Mouse (Mus musculus): ENCODE data around the gene Gga3. TPM values are rescaled to one million over a fixed set of nuclear protein-coding genes. Genes with fewer than 3 reads are reported as not detected.

Gga3 gene
- polyA plus RNA-seq, 1 experiment from 2014 or later, result 24.5 TPM

GRCm38 (mm10) chr11:115604304-115604696, 449 bp upstream of the Gga3 start:
- Histone ChIP-seq H3K27ac (ENCODE audit: low read length) (peak overlapping the region; percentile 96), H3K27me3 (ENCODE audit: insufficient read depth, low read length) (no peaks in the 10 kb centered on the region), H3K4me2 (replicated peaks; ENCODE audit: low read depth, low read length) (peak overlapping the region; percentile 85), H3K9ac (replicated peaks; ENCODE audit: low read length) (peak overlapping the region; percentile 88), H3K4me3 (ENCODE audit: low read length) (peak overlapping the region; percentile 96), H3K4me1 (ENCODE audit: insufficient read depth, low read length) (peaks cover 28% of the 10 kb centered on the region), H3K9me3 (ENCODE audit: low read length) (no peaks in the 10 kb centered on the region), H3K36me3 (ENCODE audit: insufficient read depth, low read length) (peaks cover 32% of the 10 kb centered on the region)
- ATAC-seq (ENCODE audit: low FRiP score, low TSS enrichment), result peak; percentile 55
- WGBS, result under 1% methylated on average over 26 of the region's 26 CpGs

- Histone ChIP-seq H3K9me3 (ENCODE audit: low read length) (no peaks in the 10 kb centered on the region), H3K9ac (replicated peaks; ENCODE audit: low read length) (peak overlapping the region; percentile 88), H3K36me3 (ENCODE audit: insufficient read depth, low read length) (peaks cover 25% of the 10 kb centered on the region), H3K27ac (ENCODE audit: low read length) (peak overlapping the region; percentile 96), H3K4me1 (ENCODE audit: insufficient read depth, low read length) (peaks cover 28% of the 10 kb centered on the region), H3K27me3 (ENCODE audit: insufficient read depth, low read length) (no peaks in the 10 kb centered on the region), H3K4me2 (replicated peaks; ENCODE audit: low read depth, low read length) (peak overlapping the region; percentile 80), H3K4me3 (ENCODE audit: low read length) (peak overlapping the region; percentile 96)
- under 1% methylated on average over 15 of the region's 15 CpGs for WGBS
- no peak for ATAC-seq (ENCODE audit: low FRiP score, low TSS enrichment)
Observed at GRCm38 (mm10) chr11:115603128-115603475, 749 bp downstream of the Gga3 start.

GRCm38 (mm10) chr11:115601174-115601573, 2.7 kb downstream of the Gga3 start:
- H3K9ac ChIP-seq (replicated peaks; ENCODE audit: low read length), result no peak overlapping the region
- H3K4me1 ChIP-seq (ENCODE audit: insufficient read depth, low read length), result peaks cover 28% of the 10 kb centered on the region
- no peak overlapping the region for H3K4me3 ChIP-seq (ENCODE audit: low read length)
- H3K27me3 ChIP-seq (ENCODE audit: insufficient read depth, low read length), result no peaks in the 10 kb centered on the region
- H3K9me3 ChIP-seq (ENCODE audit: low read length), result no peaks in the 10 kb centered on the region
- no peak overlapping the region for H3K4me2 ChIP-seq (replicated peaks; ENCODE audit: low read depth, low read length)
- 76% methylated on average over 4 of the region's 4 CpGs for WGBS
- ATAC-seq (ENCODE audit: low FRiP score, low TSS enrichment), result no peak
- H3K36me3 ChIP-seq (ENCODE audit: insufficient read depth, low read length), result peaks cover 8% of the 10 kb centered on the region; the same call in 1 of the 2 replicates
- H3K27ac ChIP-seq (ENCODE audit: low read length), result no peak overlapping the region

GRCm38 (mm10) chr11:115600743-115601142, 3.1 kb downstream of the Gga3 start:
- H3K27me3 ChIP-seq (ENCODE audit: insufficient read depth, low read length), result no peaks in the 10 kb centered on the region
- peaks cover 4% of the 10 kb centered on the region; the same call in 1 of the 2 replicates for H3K36me3 ChIP-seq (ENCODE audit: insufficient read depth, low read length)
- no peak overlapping the region for H3K27ac ChIP-seq (ENCODE audit: low read length)
- 84% methylated on average over 15 of the region's 15 CpGs for whole genome bisulfite sequencing
- no peak overlapping the region for H3K9ac ChIP-seq (replicated peaks; ENCODE audit: low read length)
- ATAC-seq (ENCODE audit: low FRiP score, low TSS enrichment), result no peak
- no peak overlapping the region for H3K4me3 ChIP-seq (ENCODE audit: low read length)
- peaks cover 28% of the 10 kb centered on the region for H3K4me1 ChIP-seq (ENCODE audit: insufficient read depth, low read length)
- H3K9me3 ChIP-seq (ENCODE audit: low read length), result no peaks in the 10 kb centered on the region
- H3K4me2 ChIP-seq (replicated peaks; ENCODE audit: low read depth, low read length), result no peak overlapping the region

GRCm38 (mm10) chr11:115599722-115600121, 4.1 kb downstream of the Gga3 start:
- Histone ChIP-seq H3K4me2 (replicated peaks; ENCODE audit: low read depth, low read length) (no peak overlapping the region), H3K9me3 (ENCODE audit: low read length) (no peaks in the 10 kb centered on the region), H3K4me1 (ENCODE audit: insufficient read depth, low read length) (peaks cover 19% of the 10 kb centered on the region), H3K27me3 (ENCODE audit: insufficient read depth, low read length) (no peaks in the 10 kb centered on the region), H3K4me3 (ENCODE audit: low read length) (no peak overlapping the region), H3K9ac (replicated peaks; ENCODE audit: low read length) (no peak overlapping the region), H3K27ac (ENCODE audit: low read length) (no peak overlapping the region), H3K36me3 (ENCODE audit: insufficient read depth, low read length) (peaks cover 8% of the 10 kb centered on the region)
- 90% methylated on average over 7 of the region's 7 CpGs for whole genome bisulfite sequencing
- no peak for ATAC-seq (ENCODE audit: low FRiP score, low TSS enrichment)

GRCm38 (mm10) chr11:115598309-115598708, 5.5 kb downstream of the Gga3 start:
- 91% methylated on average over 4 of the region's 4 CpGs for WGBS
- Histone ChIP-seq H3K36me3 (ENCODE audit: insufficient read depth, low read length) (peaks cover 22% of the 10 kb centered on the region), H3K27ac (ENCODE audit: low read length) (no peak overlapping the region)

GRCm38 (mm10) chr11:115595209-115595608, 8.6 kb downstream of the Gga3 start:
- ATAC-seq (ENCODE audit: low FRiP score, low TSS enrichment), result no peak
- 99% methylated on average over 3 of the region's 3 CpGs for WGBS
- H3K4me2 ChIP-seq (replicated peaks; ENCODE audit: low read depth, low read length), result no peak overlapping the region
- H3K4me1 ChIP-seq (ENCODE audit: insufficient read depth, low read length), result no peaks in the 10 kb centered on the region
- no peaks in the 10 kb centered on the region for H3K27me3 ChIP-seq (ENCODE audit: insufficient read depth, low read length)
- H3K9ac ChIP-seq (replicated peaks; ENCODE audit: low read length), result no peak overlapping the region
- peaks cover 45% of the 10 kb centered on the region for H3K36me3 ChIP-seq (ENCODE audit: insufficient read depth, low read length)
- H3K4me3 ChIP-seq (ENCODE audit: low read length), result no peak overlapping the region
- H3K9me3 ChIP-seq (ENCODE audit: low read length), result no peaks in the 10 kb centered on the region
- H3K27ac ChIP-seq (ENCODE audit: low read length), result no peak overlapping the region

More at GRCm38 (mm10) chr11:115598309-115598708, 5.5 kb downstream of the Gga3 start:
- no peaks in the 10 kb centered on the region for H3K27me3 ChIP-seq (ENCODE audit: insufficient read depth, low read length)
- peaks cover 17% of the 10 kb centered on the region for H3K4me1 ChIP-seq (ENCODE audit: insufficient read depth, low read length)
- no peaks in the 10 kb centered on the region for H3K9me3 ChIP-seq (ENCODE audit: low read length)
- H3K9ac ChIP-seq (replicated peaks; ENCODE audit: low read length), result no peak overlapping the region
- ATAC-seq (ENCODE audit: low FRiP score, low TSS enrichment), result no peak
- H3K4me2 ChIP-seq (replicated peaks; ENCODE audit: low read depth, low read length), result no peak overlapping the region
- no peak overlapping the region for H3K4me3 ChIP-seq (ENCODE audit: low read length)

GRCm38 (mm10) chr11:115590526-115591075, 13.2 kb downstream of the Gga3 start:
- no peaks in the 10 kb centered on the region for H3K4me1 ChIP-seq (ENCODE audit: insufficient read depth, low read length)
- H3K36me3 ChIP-seq (ENCODE audit: insufficient read depth, low read length), result peaks cover 81% of the 10 kb centered on the region
- H3K4me2 ChIP-seq (replicated peaks; ENCODE audit: low read depth, low read length), result no peak overlapping the region
- no peaks in the 10 kb centered on the region for H3K27me3 ChIP-seq (ENCODE audit: insufficient read depth, low read length)
- H3K27ac ChIP-seq (ENCODE audit: low read length), result no peak overlapping the region
- no peaks in the 10 kb centered on the region for H3K9me3 ChIP-seq (ENCODE audit: low read length)
- no peak overlapping the region for H3K9ac ChIP-seq (replicated peaks; ENCODE audit: low read length)
- no peak overlapping the region for H3K4me3 ChIP-seq (ENCODE audit: low read length)
- no peak; the same call in 1 of the 2 replicates for ATAC-seq (ENCODE audit: low FRiP score, low TSS enrichment)
- 80% methylated on average over 2 of the region's 2 CpGs for WGBS

- H3K27ac ChIP-seq (ENCODE audit: low read length), result no peak overlapping the region
- H3K27me3 ChIP-seq (ENCODE audit: insufficient read depth, low read length), result no peaks in the 10 kb centered on the region
- H3K4me3 ChIP-seq (ENCODE audit: low read length), result no peak overlapping the region
- 0 out of 2 replicates have a peak, but pooled peaks have one; percentile 55 for ATAC-seq (ENCODE audit: low FRiP score, low TSS enrichment)
- 64% methylated on average over 9 of the region's 9 CpGs for WGBS
- H3K9ac ChIP-seq (replicated peaks; ENCODE audit: low read length), result no peak overlapping the region
- no peak overlapping the region for H3K4me2 ChIP-seq (replicated peaks; ENCODE audit: low read depth, low read length)
- H3K36me3 ChIP-seq (ENCODE audit: insufficient read depth, low read length), result peaks cover 87% of the 10 kb centered on the region
- no peaks in the 10 kb centered on the region for H3K9me3 ChIP-seq (ENCODE audit: low read length)
- no peaks in the 10 kb centered on the region for H3K4me1 ChIP-seq (ENCODE audit: insufficient read depth, low read length)
Observed at GRCm38 (mm10) chr11:115587984-115588383, 15.9 kb downstream of the Gga3 start.

GRCm38 (mm10) chr11:115586403-115586802, 17.4 kb downstream of the Gga3 start:
- no peak overlapping the region for H3K4me3 ChIP-seq (ENCODE audit: low read length)
- no peaks in the 10 kb centered on the region for H3K9me3 ChIP-seq (ENCODE audit: low read length)
- H3K27me3 ChIP-seq (ENCODE audit: insufficient read depth, low read length), result no peaks in the 10 kb centered on the region
- no peak overlapping the region for H3K4me2 ChIP-seq (replicated peaks; ENCODE audit: low read depth, low read length)
- H3K27ac ChIP-seq (ENCODE audit: low read length), result no peak overlapping the region
- 92% methylated on average over 9 of the region's 9 CpGs for WGBS
- H3K36me3 ChIP-seq (ENCODE audit: insufficient read depth, low read length), result peaks cover 88% of the 10 kb centered on the region
- H3K9ac ChIP-seq (replicated peaks; ENCODE audit: low read length), result no peak overlapping the region
- H3K4me1 ChIP-seq (ENCODE audit: insufficient read depth, low read length), result no peaks in the 10 kb centered on the region
- ATAC-seq (ENCODE audit: low FRiP score, low TSS enrichment), result no peak
